Mouse (Mus musculus): ENCODE results near the gene Dapk3.
"Not testable (repeated sequence)": the region's sequence is repeated elsewhere in the genome, so short reads cannot be mapped to it uniquely, and the experiment has no call there.

Gene Dapk3

DNA sequence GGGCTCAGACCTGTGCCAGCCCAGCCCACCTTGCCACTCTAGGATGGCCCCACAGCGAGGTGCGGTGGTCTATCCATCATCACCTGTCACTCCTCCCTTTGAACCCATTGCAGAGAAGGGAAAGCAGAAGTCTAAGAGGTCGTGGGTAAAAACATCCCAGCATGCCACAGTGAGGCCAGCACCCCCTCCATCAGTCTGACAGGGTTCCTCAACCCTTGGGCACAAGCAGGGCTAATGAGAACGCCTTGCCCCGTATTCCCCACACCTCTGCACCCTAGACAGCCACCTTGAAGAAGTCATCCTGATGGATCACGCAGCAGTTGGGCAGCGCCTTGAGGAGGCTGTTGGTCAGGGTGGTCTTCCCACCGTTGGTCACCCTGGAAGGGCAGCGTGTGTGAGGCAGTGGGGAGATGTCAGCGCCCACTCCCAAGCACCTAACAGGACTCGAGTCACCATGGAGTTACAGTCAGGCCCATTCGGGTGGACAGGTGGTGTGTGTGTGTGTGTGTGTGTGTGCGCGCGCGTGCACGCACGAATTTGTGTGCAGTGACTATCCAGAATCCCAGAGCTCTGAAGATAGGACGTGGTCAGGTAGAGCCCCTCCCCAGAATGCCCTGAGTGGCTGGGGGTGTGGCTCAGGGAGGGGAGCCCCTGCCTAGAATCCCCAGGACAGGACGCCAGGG, 17.9 kb downstream of the Dapk3 start:
- no peak for DNase-seq (ENCODE audit: low read depth, low spot score)

DNA sequence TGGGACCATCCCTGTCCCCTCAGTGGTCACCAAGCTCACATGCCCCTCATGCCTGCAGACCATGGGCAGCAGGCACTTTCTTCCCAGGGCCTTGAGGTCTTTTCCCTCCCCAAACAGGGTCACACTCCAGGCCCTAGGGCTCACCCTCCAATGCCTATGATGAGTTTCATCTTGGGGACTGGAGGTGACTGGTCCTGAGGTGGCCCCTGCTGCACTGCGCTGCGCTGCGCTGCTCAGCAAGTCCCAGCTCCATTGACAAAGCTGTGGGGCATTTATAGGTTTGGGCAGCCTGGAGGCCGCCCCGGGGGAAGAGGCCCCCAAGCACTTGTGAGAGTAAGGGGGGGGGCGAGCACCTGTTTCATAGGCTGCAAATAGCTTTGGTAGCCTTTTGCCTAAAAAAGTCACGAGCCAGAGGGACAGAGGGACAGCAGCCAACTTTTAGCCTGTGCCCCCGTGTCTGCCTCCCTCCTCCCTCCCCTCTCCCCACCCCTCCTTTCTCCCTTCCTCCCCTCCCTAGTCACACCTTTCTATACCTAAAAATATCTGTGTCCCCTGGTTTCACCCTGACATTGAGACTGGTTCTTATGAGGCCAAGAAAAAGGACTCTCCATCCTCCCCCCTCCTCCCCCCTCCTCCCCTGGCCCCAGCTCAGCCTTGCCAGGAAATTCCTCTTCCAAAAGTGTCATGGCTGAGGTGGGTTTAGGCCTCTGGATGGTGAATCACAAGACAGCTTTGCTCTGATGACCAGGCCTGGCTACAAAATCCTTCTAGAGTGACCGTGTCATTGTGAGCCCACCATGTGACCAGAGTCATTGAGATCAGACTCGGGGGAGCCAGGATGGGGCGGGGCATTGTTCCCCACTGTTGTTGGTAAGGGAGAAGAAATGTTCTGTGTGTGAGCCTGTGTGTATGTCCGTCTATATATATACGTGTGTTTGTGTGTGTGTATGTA, 19.3 kb downstream of the Dapk3 start, which contains the start of gene Nmrk2:
Nmrk2 (minus strand) TSS at position 245 of the 952 bp plus-strand sequence.
- no peak for DNase-seq (ENCODE audit: low read depth, low spot score)

DNA sequence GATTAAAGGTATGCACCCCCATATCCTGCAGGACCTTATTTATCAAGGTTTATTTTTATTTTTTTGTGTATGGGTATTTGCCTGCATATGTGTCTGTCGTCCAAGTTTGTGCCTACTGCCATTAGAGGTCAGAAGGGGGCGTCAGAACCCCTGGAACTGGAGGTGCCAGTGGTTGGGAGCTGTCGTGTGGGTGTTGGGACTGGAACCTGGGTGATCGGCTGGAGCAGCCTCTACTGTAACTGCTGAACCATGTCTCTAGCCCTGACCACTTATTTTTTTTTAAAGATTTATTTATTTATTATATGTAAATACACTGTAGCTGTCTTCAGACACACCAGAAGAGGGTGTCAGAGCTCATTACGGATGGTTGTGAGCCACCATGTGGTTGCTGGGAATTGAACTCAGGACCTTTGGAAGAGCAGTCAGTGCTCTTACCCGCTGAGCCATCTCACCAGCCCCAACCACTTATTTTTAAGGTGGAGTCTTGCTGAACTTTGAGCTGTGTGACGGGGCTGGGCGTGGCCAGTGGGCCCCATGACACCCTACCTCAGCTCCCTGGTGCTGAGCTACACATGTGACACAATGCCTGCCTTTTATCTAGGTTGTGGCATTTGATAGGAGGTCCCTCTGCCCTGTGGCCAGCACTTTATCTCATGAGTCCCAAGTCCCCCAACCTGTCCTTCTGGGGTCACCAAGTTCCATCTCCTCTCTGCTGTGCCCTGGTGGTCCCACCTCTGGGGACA, 20.3 kb downstream of the Dapk3 start:
- no peak for DNase-seq (ENCODE audit: low read depth, low spot score)

DNA sequence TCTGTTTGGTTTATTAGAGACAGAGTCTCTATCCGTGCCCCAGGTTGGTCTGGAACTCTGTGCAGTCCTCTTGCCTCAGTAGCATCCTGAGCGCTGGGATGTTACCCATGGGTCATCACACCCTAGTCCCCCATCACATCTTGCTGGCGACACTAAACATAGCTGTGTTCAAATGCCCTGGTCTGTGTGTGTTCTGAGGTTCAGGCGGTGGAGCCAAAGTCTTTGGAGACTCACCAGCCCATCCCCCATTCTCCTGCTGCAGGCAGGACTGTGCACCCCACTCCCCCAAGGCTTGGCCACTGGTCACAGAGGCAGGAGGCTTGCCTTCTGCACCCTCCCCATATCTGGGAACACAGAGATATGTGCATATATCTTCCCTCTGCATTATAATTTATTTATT, 21.3 kb downstream of the Dapk3 start:
- DNase-seq (ENCODE audit: low read depth, low spot score): no peak

DNA sequence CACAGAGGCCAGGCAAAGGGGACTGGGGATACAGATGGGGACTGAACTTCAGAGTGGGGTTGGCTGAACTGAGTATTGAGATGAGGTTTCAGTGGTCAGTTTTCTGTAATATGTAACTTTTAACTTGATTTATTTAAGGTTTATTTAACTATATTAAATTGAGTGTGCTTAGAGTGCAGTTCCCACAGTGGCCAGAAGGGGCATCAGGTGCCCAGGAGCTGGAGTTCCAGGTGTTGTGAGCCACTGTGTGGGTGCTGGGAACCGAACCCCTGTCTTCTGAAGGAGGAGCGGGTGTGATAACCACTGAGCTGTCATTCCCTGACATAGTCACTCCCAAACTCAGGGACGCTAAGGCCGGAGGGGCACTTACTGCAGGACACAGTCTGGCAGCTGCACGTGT, 27.3 kb downstream of the Dapk3 start:
- no peak for DNase-seq (ENCODE audit: low read depth, low spot score)

DNA sequence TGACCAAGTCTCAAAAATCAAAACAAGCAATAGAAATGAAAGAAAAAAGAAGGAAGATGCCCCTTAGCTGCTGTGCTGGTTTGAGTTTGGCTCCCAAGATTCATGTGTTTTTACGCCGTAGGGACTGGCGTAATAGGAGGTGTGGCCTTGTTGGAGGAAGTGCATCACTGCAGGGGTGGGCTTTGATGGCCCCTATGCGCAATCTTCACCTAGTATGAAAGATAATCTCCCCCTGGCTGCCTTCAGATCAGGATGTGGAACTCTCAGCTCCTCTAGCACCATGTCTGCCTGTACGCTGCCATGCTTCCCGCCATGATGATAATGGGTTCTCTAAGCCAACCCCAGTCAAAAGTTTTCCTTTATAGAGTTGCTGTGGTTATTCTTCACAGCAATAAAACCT, 33.5 kb downstream of the Dapk3 start:
- DNase-seq (ENCODE audit: low read depth, low spot score): no peak

DNA sequence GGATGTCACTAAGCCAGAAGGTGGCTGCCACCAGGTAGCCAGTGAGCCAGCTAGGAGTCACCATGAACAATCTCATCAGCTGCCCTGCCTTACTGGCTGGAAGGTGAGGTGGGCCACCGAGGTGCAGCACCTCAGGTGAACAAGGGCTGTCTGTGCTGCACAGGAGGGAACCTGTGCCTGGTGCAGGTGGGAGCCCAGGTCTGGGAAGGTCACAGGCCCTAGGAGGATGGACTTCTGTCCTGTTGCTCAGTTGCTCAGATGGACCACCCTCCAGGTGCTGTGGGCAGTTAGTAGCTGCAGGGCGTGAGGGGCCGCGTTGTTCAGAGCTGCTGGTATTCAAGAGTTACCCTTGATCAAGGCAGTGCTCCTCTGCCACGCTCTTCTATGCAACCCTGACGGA, 34.0 kb downstream of the Dapk3 start:
- DNase-seq (ENCODE audit: low read depth, low spot score): no peak

DNA sequence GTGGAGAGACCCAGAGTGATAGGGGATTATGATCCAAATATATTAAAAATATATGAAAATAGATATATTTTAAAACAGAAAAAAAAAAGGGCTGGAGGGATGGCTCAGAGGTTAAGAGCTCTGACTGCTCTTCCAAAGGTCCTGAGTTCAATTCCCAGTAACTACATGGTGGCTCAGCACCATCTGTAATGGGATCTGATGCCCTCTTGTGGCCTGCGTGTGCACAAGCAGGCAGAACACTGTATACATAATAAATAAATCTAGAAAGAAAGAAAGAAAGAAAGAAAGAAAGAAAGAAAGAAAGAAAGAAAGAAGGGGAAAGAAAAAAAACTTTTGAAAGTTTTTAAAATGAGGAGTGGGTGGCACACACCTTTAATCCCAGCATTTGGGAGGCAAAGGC, 34.5 kb downstream of the Dapk3 start:
- not testable (repeated sequence) for DNase-seq (ENCODE audit: low read depth, low spot score)

DNA sequence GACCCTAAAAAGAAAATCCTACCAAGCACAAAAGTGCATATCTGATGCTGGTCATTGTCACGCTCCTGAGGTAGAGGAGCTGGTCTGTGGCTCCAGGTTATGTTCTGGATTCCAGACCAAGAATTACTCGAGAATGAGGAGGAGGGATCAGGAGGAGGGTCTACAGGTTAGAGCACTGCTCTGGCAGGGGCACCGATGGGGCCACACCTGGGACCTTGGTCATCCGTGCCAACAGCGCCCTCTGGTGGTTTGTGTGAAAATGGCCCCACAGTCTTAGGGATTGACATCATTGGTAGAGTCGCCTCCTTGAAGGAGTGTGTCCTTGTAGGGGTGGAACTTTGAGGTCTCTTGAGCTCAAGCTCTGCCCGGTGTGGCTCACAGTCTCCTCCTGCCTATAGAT, 35.2 kb downstream of the Dapk3 start:
- DNase-seq (ENCODE audit: low read depth, low spot score): peak; percentile 65

DNA sequence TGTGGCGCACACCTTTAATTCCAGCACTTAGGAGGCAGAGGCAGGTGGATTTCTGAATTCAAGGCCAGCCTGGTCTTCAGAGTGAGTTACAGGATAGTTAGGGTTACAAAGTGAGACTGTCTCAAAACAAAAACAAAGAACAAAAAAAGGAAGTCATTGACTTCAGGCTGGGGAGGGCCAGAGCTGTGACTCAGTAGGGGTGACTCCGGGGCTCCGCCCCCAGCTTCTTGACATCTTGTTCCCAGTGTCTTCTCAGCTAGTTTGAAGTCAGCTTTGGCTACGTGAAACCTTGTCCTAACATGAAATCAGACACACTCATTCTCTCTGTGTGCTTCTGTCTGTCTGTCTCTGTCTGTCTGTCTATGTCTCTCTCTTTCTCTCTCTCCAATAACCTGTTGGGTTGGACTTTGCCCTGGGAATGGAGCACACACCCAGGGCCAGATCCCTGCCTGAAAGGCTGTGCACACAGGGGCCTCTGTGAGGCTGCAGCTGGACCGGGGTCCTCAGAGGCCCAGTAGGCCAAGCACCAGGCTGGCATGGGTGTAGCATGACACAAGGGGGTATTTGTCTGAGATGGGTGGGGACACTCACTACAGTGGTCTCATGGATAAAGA, 38.7 kb downstream of the Dapk3 start:
- DNase-seq (ENCODE audit: low read depth, low spot score): no peak

DNA sequence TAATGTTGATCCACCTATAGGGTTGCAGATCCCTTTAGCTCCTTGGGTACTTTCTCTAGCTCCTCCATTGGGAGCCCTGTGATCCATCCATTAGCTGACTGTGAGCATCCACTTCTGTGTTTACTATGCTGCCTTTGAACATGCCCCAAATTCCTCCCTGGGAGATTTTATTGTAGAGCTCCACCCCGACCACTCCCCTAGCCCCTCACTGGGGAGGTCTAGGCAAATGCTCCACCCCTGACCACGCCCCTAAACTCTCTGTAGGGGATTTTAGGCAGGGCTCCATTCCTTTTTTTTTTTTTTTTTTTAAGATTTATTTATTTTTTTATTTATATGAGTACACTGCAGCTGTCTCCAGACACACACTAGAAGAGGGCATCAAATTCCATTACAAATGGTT, 40.9 kb downstream of the Dapk3 start:
- not testable (repeated sequence) for DNase-seq (ENCODE audit: low read depth, low spot score)

DNA sequence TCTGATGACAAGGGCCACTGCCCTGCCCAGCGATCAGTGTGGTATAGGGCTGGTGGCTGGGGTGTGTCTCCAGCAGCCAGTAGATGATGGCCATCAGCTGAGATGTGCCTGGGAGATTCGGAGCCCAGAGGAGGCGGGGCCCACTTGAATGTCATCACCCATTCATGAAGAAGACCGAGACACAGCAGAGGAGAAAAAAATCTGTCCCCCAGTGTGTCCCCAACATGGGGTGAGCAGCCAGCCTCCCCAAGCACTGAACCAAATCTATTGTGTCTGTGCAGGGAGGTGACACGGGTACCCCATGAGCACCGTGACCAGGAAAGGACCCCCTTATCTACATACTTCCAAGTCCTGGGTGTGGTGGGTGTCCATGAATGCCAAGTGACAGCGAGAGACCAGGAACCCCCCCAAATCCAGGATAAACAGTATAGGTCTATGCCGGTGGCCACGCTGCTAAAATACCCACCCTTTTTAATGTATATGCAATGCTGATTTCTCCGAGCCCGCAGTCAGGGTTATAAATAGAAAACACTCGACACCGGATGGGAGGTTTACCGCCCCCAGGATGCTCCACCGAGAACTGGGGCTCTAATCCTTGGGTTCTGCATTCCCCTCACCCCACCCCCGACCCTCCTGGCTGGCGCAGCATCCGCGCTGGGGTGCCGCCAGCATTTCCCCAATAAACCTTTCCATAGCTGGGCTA, 47.1 kb downstream of the Dapk3 start:
- DNase-seq (ENCODE audit: low read depth, low spot score): no peak

DNA sequence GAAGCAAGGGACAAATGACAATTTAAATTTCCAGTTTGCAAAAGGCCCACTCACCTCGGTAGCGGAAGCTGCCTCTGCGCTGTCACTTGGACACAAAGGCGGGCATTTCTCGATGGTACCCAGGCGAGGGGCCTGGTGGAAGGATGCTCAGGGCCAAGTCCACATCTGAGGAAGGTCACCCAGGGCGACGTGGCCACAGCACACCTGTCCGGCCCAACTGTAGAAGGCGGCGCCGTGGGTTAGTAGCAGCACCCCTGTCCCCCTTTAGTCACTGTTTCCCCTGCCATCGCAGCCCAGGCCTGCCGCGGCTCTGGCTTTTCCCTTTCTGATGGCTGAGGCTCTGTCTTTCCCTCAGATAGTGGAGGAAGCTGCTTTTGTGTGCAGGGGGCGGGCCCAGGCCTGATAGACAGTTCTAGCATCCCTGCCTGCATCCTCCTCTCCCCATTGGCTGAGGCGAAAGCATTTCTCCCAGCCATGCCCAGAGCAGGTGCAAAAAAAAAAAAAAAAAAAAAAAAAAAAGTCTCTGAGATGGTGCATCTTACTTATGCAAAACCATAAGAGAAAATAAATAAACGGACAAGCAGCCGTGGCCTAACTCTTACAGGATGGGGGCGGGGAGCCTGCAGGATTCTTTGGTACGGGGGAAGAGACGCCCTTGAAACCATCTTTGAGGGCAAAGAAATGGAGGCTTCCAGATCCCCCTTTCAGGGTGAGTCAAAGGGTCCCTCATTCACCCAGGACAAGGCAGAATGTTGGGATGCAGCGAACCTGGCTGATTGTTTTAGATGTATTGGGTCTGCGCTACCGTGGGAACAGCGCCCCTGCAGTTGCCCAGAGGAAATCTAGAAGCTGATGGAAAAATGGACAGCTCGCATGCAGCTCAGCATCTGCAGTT, 47.9 kb downstream of the Dapk3 start, which contains the start of gene Atcay:
Atcay (minus strand) TSS at position 396 of the 895 bp plus-strand sequence.
- peak; percentile 53 for DNase-seq (ENCODE audit: low read depth, low spot score)

DNA sequence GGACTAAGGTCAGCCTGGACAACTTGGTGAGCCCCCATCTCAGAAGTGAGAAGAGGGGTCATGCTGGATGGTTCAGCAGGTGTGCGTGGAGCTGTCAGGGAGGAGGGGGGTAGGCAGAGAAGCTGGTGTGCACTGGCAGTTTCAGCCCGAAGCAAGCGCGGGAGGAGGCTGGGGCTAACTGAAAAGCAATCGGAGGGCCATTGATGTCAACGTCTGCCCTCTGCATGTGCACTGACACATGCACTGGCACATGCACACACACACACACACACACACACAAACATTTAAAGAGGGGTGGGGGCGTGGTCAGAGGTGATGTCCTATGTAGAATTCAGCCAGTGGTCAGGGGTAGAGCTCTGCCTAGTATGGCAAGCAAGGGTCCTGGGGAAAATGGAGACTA, 48.6 kb downstream of the Dapk3 start:
- DNase-seq (ENCODE audit: low read depth, low spot score): no peak

DNA sequence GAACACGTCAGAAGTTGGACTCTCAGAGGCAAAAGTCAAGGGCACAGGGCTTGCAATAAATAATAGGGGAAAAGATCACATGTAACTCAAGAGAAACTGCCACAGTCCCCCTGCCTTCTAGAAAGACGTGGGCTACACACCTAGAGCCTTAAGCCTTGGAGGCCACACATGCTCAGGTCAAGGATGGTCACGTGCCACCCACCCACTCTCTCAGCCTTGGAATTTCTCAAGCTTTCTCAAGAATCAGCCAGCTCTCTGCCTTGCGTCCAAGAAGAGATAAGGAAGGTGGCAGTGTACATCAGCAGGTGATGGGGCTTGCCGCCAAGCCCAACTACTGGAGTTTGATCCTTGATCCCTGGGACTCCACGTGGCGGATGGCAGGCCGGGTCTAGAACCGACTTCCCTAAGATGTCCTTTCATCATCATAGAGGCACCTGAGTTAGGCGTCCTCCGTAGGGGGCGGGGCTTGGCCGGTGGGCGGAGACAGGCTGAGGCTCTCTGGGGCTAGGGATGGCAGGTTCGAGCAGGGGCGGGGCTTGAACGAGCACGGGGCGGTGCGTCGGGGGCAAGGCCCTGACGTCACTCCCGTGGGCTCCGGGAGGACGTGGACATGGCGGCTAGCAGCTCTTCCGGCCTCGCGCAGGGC, 49.9 kb downstream of the Dapk3 start, which contains the start of gene Zfr2:
Zfr2 (plus strand) TSS at position 576 of the 646 bp plus-strand sequence.
- peak; percentile 85 for DNase-seq (ENCODE audit: low read depth, low spot score)

DNA sequence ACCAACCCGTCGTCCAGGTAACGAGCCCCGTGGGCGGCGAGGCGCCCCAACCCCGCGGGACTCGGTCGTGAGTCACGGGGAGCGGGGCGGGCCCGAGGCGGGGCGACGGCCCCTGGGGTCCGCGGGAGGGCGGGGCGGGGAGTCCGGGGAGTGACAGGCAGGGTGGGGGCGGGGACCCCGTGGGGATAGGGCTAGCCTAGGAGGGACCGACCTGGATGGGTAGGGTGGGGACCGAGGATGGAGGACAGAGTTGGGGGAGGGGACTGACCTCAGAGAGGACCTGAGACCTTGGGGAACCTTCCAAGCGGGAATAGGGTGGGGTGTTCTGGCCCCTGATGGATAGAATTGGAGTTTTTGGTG, 50.4 kb downstream of the Dapk3 start:
- no peak for DNase-seq (ENCODE audit: low read depth, low spot score)

DNA sequence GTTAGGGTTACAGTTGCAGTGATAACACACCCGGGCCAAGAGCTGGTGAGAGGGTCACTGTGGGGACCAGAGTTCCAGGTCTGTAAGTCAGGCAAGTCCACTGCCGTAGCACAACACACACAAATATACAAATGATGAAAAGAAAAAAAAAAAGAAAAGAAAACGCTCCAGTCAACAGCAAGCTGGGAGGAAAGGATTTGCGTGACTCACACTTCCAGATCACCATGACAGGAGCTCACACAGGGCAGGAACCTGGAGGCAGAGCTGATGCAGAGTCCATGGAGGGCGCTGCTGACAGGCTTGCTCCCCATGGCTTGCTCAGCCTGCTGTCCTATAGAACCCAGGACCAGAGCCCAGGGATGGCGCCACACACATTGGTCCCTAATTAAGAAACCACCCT, 51.4 kb downstream of the Dapk3 start:
- DNase-seq (ENCODE audit: low read depth, low spot score): no peak

DNA sequence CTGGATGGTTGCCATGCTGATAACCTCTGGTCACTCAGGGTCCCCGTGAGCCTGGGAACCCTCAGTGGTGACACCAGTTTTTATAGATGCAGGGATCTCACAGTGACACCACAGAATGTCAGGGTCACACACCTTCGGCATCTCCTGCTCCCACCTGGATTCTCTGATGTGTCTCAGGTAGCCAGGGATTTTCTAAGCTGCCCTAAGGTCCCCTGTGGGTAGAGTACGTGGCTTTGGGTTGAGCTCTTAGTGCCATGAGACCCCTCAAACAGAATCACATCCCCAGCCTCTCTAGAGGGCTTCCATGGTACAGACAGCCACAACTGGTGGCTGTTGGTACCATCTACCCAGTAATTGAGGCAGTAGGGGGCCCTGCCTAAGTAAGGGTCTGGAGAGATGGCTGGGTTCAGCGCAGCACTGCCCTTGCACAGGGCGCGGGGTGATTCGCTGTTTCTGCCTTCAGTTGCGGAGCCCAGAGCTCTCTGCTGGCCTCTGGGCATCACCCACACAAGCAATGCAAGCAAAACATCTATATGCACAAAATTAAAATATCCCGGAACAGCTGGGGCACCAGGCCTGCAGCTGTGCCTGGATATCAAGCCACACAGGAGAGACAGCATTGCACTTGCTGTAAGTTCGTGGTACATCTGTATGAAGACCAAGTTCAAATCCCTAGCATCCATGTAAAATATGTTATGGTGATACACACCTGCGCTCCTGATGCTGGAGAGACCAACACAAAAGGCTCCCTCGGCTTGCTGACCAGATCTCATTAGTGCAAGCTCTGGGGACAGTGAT, 53.9 kb downstream of the Dapk3 start:
- DNase-seq (ENCODE audit: low read depth, low spot score): no peak

DNA sequence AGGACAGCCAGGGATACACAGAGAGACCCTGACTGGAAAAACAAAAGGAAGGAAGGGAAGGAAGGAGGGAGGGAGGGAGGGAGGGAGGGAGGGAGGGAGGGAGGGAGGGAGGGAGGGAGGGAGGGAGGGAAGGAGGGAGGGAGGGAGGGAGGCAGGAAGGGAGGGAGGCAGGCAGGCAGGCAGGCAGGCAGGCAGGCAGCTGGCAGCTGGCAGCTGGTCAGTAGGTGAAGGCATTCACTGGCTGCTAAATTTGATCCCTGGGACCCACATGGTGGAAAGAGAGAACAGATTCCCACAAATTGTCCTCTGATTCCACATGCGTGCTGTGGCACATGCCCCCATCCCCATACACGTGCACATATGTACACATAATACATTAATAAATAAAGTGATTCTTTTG, 55.8 kb downstream of the Dapk3 start:
- DNase-seq (ENCODE audit: low read depth, low spot score): no peak
